Mouse (Mus musculus) left cerebral cortex, adult 2 months (tissue): ENCODE measurements around the gene Cmtm5. TPM values are rescaled to one million over a fixed set of nuclear protein-coding genes. Genes with fewer than 3 reads are reported as not detected.
A peak's percentile ranks its signal among the peaks of the same experiment; 100 is the strongest.

Source experiments
- DNase-seq, 2 experiments: peaks; one replicate each; pipeline ENCODE4 v3.0.0; 2021 to 2022; ENCODE audit warnings: low spot score in 2 of 2, mixed read lengths in 1 of 2; ENCODE audit errors: extremely low spot score in 1 of 2
- H3K27ac ChIP-seq: fragments of 200-600 bp; 2 replicates; pipeline ENCODE4 v1.8.1; 2022
- H3K4me3 ChIP-seq: fragments of 200-600 bp; 2 replicates; pipeline ENCODE4 v1.8.1; 2022
- CTCF ChIP-seq: fragments of 200-600 bp; IDR thresholded peaks from 2 replicates; pipeline ENCODE4 v1.8.1; 2022; ENCODE audit warnings: antibody characterized with exemption, mild to moderate bottlenecking, moderate library complexity
- intact Hi-C: fragments of 180-260 bp; cut with DNase I; formaldehyde crosslinking; loops from one replicate; pipeline ENCODE4 v1.15.1; 2025
- long read RNA-seq, 2 experiments: library from polyadenylated mRNA; stranded (forward); transcript quantifications; one replicate each; pipeline ENCODE4 v2.0.0; 2021; ENCODE audit warnings: borderline mapping rate in 2 of 2
- total RNA-seq, 2 experiments: library from RNA; stranded (reverse); gene quantifications; 2 replicates each; pipeline ENCODE4 v1.2.3; 2021

The Cmtm5 gene
- total RNA-seq, result 10 to 100 TPM; 46.5 to 53.5 TPM
- long read RNA-seq, experiment 1, transcript Cmtm5-201 (5 exons, 1,095 nt), result major isoform, 19 of 22 reads
- long read RNA-seq, experiment 1, partial matches to known transcripts, result 1 of 22 reads
- long read RNA-seq, experiment 1, other reads (novel, unspliced or antisense), result 2 of 22 reads
- long read RNA-seq, experiment 2, transcript Cmtm5-201 (5 exons, 1,095 nt), result major isoform, 13 of 18 reads
- long read RNA-seq, experiment 2, partial matches to known transcripts, result 1 of 18 reads
- long read RNA-seq, experiment 2, other reads (novel, unspliced or antisense), result 4 of 18 reads

DNA sequence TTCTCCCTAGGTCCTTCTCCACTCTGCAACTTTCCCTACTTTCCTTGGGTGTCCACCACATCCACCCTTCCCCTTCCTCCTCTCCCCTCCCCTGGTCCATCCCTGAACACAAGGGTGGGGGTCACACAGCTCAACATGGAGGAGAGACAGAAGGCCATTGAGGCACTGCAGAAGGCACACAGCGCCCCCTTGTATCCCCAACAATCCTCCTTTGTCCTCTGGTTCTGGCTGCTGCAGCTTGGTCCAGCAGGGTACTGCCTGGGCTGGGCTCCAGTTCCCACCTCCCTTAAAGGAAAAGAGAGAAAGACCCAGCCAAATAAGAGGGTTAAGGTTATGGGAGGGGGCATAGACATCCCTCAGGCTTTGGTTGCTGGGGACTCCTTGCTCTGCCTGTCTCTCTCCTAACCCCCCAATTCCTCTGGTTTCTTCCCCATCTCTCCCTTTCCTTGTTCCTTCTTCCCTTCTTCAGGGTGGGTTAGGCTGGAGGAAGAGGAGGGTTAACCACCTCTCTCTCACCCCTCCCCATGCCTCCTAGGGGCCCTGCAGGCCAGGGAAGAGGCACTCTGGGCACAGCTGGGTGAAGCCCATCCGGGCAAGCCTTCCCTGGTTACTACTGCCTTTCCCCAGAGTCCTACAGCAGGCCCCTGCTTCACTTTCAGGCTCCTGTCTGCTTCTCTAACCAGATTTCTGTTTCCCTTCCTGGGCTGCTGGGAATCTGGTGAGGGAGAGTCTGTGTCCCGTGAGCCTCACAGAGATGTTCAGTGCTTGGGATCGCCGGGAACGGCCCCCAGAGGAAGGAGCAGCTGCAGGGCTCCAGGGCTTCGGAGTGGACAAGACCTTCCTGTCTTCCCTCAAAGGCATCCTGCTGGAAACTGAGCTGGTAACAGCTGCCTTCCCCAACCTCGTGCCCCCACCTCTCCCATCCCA lies at the start of gene Cmtm5:
Gene Cmtm5, plus strand, starts transcription at position 358 of the 927 bp plus-strand sequence.
- intact Hi-C loops, result loop anchor here (5.0 kb wide), 1 partner anchor 94 kb away; no protein-coding TSS in a partner anchor
- TF ChIP-seq CTCF, result peak; percentile 28
- Histone ChIP-seq H3K27ac (peak within 1 kb of the TSS; percentile 86), H3K4me3 (peak within 1 kb of the TSS; percentile 40)
- peak; percentile 24 to 71 for DNase-seq

DNA sequence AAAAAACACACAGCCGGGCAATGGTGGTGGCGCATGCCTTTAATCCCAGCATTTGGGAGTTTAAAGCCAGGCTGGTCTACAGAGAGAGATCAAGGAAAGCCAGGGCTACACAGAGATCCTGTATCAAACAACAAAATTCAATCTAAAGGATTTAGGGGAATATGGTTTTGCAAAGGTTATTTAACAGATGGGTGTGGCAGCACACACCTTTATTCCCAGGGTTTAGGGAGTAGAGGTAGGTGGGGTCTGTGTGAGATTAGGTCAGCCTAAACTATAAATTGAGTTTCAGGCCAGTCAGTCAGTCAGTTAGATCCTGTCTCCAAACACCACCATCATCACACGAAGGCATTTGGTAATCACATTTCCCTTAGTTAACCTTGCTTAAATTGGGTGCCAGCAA lies 43.9 kb upstream of the Cmtm5 start, which contains the start of gene Pabpn1:
Gene Pabpn1, plus strand, starts transcription at position 301 of the 400 bp plus-strand sequence.
- no peak for TF ChIP-seq CTCF
- H3K4me3 ChIP-seq, result peak within 1 kb of the TSS; percentile 39
- peak within 1 kb of the TSS; percentile 91 for H3K27ac ChIP-seq
- intact Hi-C loops, result no loop called here
- DNase-seq, result no peak

DNA sequence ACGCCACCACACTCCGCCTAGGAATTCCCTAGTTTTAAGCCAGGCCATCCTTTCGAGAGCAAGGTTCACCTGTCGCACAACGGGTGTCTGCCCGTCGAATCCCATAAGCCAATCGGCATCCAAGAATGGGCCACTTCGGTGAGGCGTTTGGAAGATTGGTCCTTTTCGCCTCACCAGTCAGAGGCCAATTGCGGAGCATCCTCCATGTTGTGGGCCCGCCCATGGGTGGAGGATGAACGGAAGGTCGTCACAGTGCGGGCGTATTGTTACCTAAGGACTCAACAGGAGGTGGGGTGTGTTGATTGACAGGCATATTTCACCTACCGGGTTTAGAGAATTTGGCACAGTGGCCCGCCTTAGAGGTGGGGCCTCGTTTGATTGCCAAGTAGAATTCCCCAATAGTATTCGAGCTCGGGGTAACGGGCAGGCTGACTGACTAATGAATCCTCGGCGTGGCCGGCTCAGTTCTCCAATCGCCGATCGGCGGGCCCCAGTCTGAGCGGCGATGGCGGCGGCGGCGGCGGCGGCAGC lies 42.3 kb upstream of the Cmtm5 start:
- DNase-seq, result peak; percentile 97 to 98
- Histone ChIP-seq H3K27ac (peak overlapping the region; percentile 91), H3K4me3 (peak overlapping the region; percentile 96)
- TF ChIP-seq CTCF, result no peak
- intact Hi-C loops, result loop anchor here (1.0 kb wide), 1 partner anchor 121 kb away; no protein-coding TSS in a partner anchor

DNA sequence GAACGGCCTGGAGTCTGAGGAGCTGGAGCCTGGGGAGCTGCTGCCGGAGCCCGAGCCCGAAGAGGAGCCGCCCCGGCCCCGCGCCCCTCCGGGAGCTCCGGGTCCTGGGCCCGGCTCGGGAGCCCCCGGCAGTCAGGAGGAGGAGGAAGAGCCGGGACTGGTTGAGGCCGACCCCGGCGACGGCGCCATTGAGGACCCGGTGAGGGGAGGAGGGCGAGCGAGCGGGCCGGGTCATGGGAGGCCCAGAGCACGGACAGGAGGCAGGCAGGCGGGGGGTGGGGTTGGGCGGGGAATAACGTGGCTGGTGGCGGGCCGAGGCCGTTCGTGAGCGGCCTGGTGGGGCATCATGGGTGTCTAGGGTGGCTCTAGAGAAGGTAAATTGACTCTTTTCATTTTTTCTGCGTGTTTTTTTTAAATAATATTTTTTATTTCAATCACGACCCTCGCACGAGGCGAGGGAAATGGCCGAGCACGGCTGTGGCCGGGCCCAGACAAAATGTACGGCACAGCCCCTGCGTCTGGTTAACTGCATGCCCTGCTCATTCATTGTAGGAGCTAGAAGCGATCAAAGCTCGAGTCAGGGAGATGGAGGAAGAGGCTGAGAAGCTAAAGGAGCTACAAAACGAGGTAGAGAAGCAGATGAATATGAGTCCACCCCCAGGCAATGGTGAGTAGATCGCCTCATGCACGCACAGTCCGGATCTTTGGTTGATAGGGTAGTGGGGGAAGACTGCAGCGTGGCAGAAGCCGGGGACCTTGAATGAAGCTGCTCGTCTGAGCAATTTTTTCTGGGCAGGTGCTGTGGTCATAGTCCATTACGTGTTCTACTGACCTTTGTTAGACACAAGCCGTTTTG lies 41.5 kb upstream of the Cmtm5 start:
- TF ChIP-seq CTCF, result no peak
- peak in 1 of 2 experiments; percentile 57 for DNase-seq
- peak overlapping the region; percentile 96 for H3K4me3 ChIP-seq
- intact Hi-C loops, result loop anchor here (1.0 to 5.0 kb wide), 2 partner anchors 120 to 198 kb away; partner anchors contain the start of genes Thtpa and Zfhx2
- peak overlapping the region; percentile 98 for H3K27ac ChIP-seq

DNA sequence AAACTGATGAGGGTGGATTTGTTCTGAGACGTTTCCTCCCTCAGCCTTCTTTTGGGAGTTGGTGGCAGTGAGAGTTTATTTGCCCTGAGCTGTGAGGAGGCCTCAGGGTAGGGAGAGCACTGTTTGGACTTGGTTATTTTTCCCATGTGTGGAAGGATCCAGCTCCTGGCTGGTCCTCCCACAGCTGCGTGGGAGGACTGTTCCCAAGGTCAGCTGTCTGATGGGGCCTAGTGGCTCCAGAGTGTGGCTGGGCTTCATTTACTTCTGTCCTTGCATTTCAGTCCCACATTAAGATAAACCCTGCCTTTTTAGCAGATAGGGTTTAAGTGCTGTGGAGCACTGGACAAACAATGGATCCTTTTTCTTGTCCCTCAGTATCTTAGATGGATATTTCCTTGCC lies 38.6 kb upstream of the Cmtm5 start:
- no peak for TF ChIP-seq CTCF
- Histone ChIP-seq H3K4me3 (no peak overlapping the region), H3K27ac (no peak overlapping the region)
- intact Hi-C loops, result loop anchor here (5.0 kb wide), 1 partner anchor 195 kb away; the partner anchor contains the start of genes Thtpa and Zfhx2
- no peak for DNase-seq

DNA sequence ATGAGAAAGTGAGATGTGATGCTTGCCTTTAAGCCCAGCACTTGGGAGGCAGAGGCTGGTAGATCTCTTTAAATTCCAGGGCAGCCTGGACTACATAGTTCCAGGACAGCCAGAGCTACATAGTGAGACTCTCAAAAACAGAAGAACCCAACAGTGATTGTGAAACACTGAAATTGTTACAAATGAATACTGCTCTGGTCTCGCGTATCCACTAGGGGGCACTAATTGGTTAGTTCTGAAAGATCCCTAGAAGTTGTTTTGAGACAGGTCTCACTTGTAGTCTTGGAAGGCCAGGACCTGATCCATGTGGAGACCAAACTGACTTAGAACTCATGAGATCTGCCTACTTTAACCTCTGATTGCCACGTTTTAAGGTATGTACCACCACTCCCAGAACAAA lies 35.7 kb upstream of the Cmtm5 start:
- peak; percentile 88 for TF ChIP-seq CTCF
- peak; percentile 52 to 69 for DNase-seq
- no peak overlapping the region for H3K4me3 ChIP-seq
- intact Hi-C loops, result loop anchor here (1.0 to 2.0 kb wide), 2 partner anchors 39 to 114 kb away; partner anchors contain the start of gene Ngdn
- H3K27ac ChIP-seq, result no peak overlapping the region

DNA sequence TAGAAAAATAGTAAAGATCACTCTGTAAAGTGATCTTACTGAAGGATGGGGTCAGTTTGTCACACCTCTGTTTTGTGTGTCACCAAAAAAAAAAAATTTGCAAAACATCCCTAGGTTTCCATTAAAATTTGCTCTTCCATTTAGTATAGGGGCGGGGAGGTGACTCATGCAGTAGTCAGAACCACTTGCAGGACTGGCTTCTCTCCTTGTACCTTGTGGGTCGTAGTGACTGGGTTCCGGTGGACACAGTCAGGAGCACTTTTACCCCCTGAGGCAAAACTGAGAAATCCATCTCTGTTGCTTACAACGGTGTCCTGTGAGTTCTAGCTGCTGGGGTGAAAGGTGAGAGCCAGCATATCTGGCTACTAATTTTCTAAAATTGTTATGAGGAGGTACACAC lies 32.4 kb upstream of the Cmtm5 start:
- TF ChIP-seq CTCF, result no peak
- Histone ChIP-seq H3K27ac (no peak overlapping the region), H3K4me3 (no peak overlapping the region)
- intact Hi-C loops, result no loop called here
- no peak for DNase-seq

GRCm38 (mm10) chr14:54908682-54909081 lies 27.4 kb upstream of the Cmtm5 start:
- no peak for TF ChIP-seq CTCF
- H3K4me3 ChIP-seq, result no peak overlapping the region
- intact Hi-C loops, result no loop called here
- H3K27ac ChIP-seq, result peak overlapping the region; percentile 50; the same call in 1 of the 2 replicates
- no peak for DNase-seq

DNA sequence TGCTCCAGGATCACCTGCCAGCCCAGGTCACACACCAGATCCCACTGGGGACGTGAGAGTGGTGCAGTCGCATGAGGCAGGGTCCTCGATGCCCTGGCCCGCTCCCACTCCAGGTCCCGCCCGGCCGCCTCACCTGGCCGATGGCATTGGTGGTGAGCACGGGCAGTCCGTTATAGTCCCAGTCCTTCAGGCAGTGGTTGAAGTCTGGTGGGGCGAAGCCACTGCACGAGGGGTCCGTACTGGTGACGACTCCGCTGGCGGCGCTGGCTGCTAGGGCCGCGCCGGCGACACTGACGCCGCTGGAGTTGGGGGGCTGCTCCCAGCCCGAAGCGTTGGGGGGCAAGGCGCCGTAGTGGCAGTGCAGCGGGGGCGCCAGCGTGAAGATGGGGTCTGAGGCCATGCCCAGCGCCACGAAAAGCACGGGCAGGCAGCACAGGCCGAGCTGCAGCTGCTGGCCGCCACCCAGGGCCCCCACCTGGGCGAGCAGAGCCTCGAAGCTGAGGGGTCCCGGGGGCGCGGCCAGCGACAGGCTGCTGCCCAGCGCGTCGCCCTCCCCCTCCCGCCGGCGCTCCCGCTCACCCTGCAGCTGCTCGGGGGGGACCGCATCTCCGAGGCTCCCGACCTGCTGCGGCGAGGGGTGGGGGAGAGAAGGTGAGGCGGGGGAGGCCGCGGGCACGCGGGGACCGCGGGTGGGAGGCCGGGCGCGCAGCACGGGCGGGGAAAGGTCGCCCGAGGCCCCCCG lies 23.8 kb upstream of the Cmtm5 start:
- H3K27ac ChIP-seq, result peak overlapping the region; percentile 99
- intact Hi-C loops, result loop anchor here (5.0 kb wide), 1 partner anchor 185 kb away; no protein-coding TSS in a partner anchor
- peak; percentile 34 to 35 for DNase-seq
- no peak for TF ChIP-seq CTCF
- H3K4me3 ChIP-seq, result peak overlapping the region; percentile 99

GRCm38 (mm10) chr14:54912886-54913285 lies 23.2 kb upstream of the Cmtm5 start, which contains the start of gene Slc22a17:
Gene Slc22a17, minus strand, starts transcription at chr14:54913132.
- Histone ChIP-seq H3K4me3 (peak within 1 kb of the TSS; percentile 99), H3K27ac (peak within 1 kb of the TSS; percentile 99)
- peak; percentile 82 to 84 for DNase-seq
- no peak for TF ChIP-seq CTCF
- intact Hi-C loops, result loop anchor here (5.0 kb wide), 1 partner anchor 184 kb away; no protein-coding TSS in a partner anchor
